Mouse (Mus musculus) heart, adult 18-20 months (tissue): Measurements from ENCODE around the gene Pde4d. TPM values are rescaled to one million over a fixed set of nuclear protein-coding genes. Genes with fewer than 3 reads are reported as not detected.

ENCODE experiments used
- DNase-seq, 2 experiments: peaks; one replicate each; pipeline ENCODE4 v3.0.0; 2021 to 2022; ENCODE audit warnings: mixed read lengths in 1 of 2
- total RNA-seq, 2 experiments: library from RNA; stranded (reverse); gene quantifications; 2 replicates each; pipeline ENCODE4 v1.2.3; 2021

Gene Pde4d
- total RNA-seq, 2 experiments from 2014 or later = 35.4 to 40.4 TPM

GRCm38 (mm10) chr13:109576725-109577124 lies 1127.0 kb downstream of the Pde4d start:
- no peak for DNase-seq

- DNase-seq = no peak
Measured at GRCm38 (mm10) chr13:109577454-109577853, 1127.7 kb downstream of the Pde4d start.

- no peak for DNase-seq
Measured at GRCm38 (mm10) chr13:109577901-109578300, 1128.2 kb downstream of the Pde4d start.

- DNase-seq = peak; percentile 18 to 26
Measured at GRCm38 (mm10) chr13:109581284-109582070, 1131.7 kb downstream of the Pde4d start.

- no peak for DNase-seq
Measured at GRCm38 (mm10) chr13:109590048-109590447, 1140.3 kb downstream of the Pde4d start.

DNA sequence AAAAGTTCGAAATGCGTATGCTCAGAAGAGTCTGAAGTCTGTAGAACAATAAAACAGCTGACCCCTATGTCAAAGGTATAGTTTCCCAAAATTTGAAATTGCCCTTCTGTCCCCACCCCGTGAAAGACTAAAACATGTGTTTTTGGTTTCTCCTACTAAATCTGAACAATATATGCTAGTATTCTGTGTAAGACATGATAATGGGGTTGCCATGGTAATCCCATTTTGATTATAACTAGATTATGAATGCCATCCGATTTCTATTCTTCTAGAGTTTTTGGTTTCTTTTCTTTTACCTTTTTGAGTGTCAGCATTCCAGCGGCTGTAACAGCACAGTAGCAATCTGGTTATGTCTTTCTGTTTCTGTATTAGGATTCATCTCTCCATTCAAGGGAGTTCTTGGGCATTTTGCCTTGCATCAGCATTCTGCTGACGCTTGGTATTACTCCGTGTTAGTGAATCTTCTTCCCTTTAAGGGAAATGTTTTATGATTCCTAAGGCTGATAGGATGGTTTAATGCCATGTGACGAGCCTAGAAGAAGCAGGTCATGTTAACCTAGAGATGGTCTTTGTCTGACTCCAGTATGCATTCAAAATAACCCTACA lies 1142.5 kb downstream of the Pde4d start:
- DNase-seq = no peak

DNA sequence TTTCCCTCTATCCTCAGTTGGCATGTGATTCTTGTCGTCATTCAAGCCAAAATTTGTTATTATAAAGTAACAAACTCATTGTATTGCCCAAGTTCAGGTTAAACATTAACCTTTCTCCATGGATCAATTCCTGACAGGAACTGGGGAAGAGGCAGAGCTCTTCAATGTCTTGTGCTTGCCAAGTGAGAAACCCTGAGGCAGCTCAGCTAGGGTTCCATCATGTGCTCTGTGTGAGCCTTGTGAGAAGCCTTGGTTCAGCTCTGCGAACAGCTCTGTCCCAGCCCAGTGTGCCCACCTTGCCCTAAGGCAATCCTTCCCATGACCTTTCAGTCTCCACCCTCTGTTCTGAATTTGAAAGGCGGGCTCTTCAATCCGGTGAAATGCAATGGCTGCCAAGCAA lies 1150.0 kb downstream of the Pde4d start:
- no peak for DNase-seq

DNA sequence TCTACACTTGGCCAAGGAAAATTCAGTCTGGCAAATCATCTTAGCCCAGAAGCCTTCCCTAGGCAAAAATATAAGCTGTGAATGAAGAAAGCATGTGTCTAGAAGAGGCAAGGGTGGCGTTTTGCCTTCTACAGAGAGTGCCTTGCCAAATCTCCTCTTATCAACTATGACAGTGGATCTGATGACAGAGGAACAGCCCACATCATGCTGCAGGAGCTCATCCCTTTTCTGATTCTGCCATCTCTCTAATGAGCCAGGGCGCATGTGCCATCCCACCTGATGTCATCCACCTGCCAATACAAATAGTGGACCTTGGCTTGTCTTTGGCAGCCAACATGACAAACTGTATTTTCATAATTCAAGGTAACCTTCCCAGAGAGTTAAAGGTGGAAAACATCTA lies 1154.3 kb downstream of the Pde4d start:
- DNase-seq = no peak

GRCm38 (mm10) chr13:109605140-109605539 lies 1155.4 kb downstream of the Pde4d start:
- DNase-seq = no peak

DNA sequence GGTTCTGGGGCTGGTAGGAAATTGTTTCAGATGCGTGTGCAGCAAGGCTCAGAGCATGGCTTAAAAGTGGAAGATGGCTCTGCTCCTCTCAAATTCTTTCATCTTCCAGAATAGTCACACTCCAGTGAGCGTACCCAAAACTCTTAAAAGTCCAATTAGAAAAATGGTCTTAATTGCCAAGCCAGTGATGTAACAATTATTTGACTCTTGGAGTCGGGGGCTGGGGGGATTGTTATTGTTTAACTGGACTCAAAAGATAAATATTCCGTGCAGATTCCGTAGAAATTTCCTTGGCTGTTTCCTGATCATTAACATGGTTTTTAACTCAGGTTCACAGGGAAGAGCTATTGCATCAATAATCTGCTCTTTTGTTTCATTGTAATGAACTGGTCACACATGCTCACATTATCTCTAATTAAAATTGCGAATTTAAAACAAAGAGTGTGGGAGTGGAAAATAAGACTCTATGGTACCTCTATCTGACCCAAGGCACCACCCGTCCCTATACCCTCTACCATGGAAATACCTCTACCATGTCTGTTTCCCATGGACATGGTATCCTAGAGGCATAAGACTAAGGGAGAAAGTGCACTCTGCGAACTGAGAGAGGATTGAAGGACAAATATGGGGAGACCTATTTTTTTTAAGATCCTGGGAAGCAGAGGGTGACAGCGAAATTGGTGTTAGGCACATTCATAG lies 1159.5 kb downstream of the Pde4d start:
- no peak for DNase-seq

DNA sequence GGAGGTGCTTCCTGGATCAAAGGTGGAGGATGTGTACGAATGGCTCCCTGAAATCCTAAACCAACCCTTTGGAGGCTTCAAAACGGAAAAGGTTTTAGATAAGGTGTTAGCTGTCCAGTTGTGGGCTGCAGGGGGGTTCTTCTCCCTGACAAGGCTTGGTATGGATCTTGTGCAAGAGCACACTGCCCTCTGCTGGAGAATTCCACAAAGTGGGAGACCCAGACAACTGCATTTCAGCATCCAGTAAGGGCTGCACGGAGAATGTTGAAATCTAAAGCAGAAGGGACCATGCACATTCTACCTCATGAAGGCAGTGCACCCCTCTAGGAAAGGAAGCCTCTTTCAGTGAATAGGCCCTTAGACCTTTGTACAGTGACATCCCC lies 1160.0 kb downstream of the Pde4d start:
- peak; percentile 25 to 67 for DNase-seq

- DNase-seq = no peak
Measured at GRCm38 (mm10) chr13:109610772-109611171, 1161.0 kb downstream of the Pde4d start.

DNA sequence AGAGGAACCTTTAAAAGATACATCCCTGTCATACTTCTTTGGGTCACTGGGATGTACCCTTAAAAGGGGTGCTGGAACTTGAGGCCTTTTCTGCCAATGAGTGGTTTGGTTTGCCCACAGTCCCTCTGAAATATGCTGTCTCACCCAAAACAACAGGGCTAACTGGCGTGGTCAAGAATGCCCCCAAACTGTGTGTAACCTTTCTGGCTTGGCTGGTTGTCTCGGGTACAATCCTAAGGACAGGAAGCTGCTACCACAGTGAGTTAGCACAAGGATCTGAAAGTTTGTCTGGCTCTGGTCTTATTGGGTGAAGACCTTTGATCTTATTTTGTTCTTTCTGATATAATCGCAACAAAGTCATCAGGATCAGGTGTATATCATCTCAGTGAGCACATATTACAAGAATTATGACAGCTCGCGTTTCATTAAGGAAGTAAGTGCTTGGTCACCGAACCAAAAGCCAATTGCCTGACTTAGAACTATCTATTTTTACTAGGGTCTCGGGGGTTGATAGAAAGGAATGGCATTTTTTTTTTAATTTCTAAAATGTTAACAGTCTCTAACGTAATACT lies 1165.6 kb downstream of the Pde4d start:
- no peak for DNase-seq

DNA sequence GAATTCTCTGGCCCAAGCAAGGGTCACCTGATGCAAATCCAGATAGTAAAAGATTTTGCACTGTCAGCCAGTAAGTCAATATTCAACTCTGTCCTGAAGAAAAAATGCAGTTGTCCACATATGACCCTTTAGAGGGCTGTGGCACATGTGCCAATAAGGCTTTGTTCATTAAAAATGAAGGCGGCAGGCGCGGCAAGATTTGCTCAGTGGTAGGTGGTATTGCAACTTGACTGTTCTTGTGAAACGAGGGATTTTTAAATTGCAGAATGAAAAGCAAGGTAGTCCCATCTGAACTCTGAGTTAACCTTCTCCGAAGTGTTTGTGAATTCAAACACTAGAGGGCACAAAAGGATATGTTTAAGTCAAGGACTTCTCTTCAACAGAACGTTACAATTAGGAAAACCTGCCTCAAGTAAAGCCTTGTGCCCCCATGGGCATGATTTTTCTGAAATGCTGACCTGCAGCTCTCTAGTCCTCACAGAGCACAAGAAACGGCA lies 1166.1 kb downstream of the Pde4d start:
- peak in 1 of 2 experiments; percentile 56 for DNase-seq

GRCm38 (mm10) chr13:109619158-109619657 lies 1169.5 kb downstream of the Pde4d start:
- DNase-seq = no peak

DNA sequence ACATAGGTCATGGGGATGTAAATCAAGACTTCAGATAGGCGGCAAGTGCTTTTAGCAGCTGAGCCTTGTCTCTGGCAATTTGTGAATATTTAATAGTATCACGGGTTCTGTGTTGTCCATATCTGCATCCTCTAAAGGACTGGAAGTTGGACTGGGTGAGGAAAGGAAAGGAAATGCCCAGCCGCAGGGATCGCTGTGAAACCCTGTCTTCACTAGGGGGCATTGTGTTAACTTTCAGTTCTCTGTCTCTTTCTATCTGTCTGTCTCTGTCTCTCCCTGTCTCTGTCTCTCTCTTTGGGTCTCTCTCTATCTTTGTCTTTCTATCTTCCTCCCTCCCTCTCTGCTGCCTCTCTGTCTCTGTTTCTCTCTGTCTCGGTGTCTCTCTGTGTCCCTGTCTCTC lies 1172.5 kb downstream of the Pde4d start:
- no peak for DNase-seq

GRCm38 (mm10) chr13:109623201-109623600 lies 1173.5 kb downstream of the Pde4d start:
- no peak for DNase-seq

- DNase-seq = no peak
Measured at GRCm38 (mm10) chr13:109624772-109625349, 1175.1 kb downstream of the Pde4d start.

- no peak for DNase-seq
Measured at GRCm38 (mm10) chr13:109625466-109626129, 1175.8 kb downstream of the Pde4d start.

DNA sequence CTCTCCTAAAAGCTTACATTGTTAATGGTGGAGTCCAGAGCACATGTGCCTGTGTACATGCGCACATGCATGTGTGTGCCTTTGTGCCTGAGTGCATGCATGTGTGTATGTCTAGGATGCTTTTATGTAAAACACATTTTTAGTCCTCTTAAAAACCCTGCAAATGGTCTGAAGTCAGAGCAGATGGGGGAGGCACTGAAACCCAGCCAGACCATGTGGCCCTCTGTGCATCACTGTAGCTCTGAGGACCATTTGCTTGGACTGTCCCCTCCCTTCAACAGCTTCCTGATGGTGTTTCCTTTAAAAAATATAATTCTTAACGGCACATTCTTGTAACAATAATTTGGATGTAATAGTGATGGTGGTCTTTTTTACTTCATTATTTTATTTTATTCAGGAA lies 1177.5 kb downstream of the Pde4d start:
- no peak for DNase-seq

GRCm38 (mm10) chr13:109628606-109629005 lies 1178.9 kb downstream of the Pde4d start:
- no peak for DNase-seq

DNA sequence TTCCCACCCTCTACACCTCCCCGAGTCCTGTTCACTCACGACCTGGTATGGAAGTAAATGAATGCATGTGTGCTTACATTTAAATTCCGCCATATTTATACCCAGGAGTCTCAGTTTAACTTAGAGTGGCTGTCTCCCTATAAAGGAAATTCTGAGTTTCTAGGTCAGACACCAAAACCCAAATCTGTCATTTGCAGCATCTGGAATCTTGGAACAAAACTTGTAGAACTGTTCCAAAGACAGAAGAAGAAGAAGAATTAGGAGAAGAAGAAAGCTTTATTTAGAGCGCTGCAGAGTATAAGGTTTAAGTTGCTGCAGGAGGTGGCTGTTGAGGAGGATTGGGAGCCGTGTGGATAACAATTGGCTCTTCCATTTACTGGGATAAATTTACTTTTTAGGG lies 1179.5 kb downstream of the Pde4d start:
- DNase-seq = no peak
